Mouse (Mus musculus): Measurements from ENCODE around the gene Klhl31. TPM values are rescaled to one million over a fixed set of nuclear protein-coding genes. Genes with fewer than 3 reads are reported as not detected.
A peak's percentile ranks its signal among the peaks of the same experiment; 100 is the strongest.

Klhl31 gene
- polyA plus RNA-seq, 1 experiment, result 7.4 TPM

GRCm38 (mm10) chr9:77670095-77670494 lies 33.8 kb downstream of the Klhl31 start:
- no peak for TF ChIP-seq USF1 (IDR thresholded peaks at IDR 0.05; ENCODE audit: low read depth)
- no peak for TF ChIP-seq POLR2A (IDR thresholded peaks at IDR 0.05; ENCODE audit: insufficient read length, low read depth)
- no peak for TF ChIP-seq E2F4 (IDR thresholded peaks at IDR 0.05; ENCODE audit: insufficient read depth)
- no peak for TF ChIP-seq TCF12 (IDR thresholded peaks at IDR 0.05; ENCODE audit: insufficient read depth, poor library complexity, severe bottlenecking)
- TF ChIP-seq SRF (IDR thresholded peaks at IDR 0.05; ENCODE audit: control insufficient read depth, insufficient read length, low read depth), result no peak
- no peak for TF ChIP-seq TCF3 (IDR thresholded peaks at IDR 0.05; ENCODE audit: insufficient read length, low read depth)
- no peak for TF ChIP-seq MYOG (IDR thresholded peaks at IDR 0.05; ENCODE audit: control insufficient read depth in 1 of 3, insufficient read depth in 1 of 3, insufficient read length in 2 of 3, low read depth in 2 of 3)
- TF ChIP-seq POLR2AphosphoS2 (IDR thresholded peaks at IDR 0.05; ENCODE audit: insufficient read length, low read depth), result no peak
- no peak for TF ChIP-seq CEBPB (IDR thresholded peaks at IDR 0.05; ENCODE audit: insufficient read depth, poor library complexity, severe bottlenecking)
- TF ChIP-seq MAX (IDR thresholded peaks at IDR 0.05; ENCODE audit: low read depth), result no peak
- TF ChIP-seq REST (IDR thresholded peaks at IDR 0.05; ENCODE audit: insufficient read depth, insufficient read length), result no peak
- TF ChIP-seq MYOD1 (IDR thresholded peaks at IDR 0.05; ENCODE audit: control insufficient read depth in 1 of 3, insufficient read length in 2 of 3, low read depth in 2 of 3), result no peak
- Histone ChIP-seq H3K4me3 (no peak overlapping the region), H3K36me3 (ENCODE audit: control insufficient read depth, insufficient read depth) (no peaks in the 10 kb centered on the region), H3K4me2 (ENCODE audit: low read depth) (no peak overlapping the region), H3K79me2 (ENCODE audit: control insufficient read depth, insufficient read depth) (no peaks in the 10 kb centered on the region), H3K27me3 (ENCODE audit: control insufficient read depth, insufficient read depth, insufficient read length) (no peaks in the 10 kb centered on the region), H3ac (ENCODE audit: control insufficient read depth, insufficient read length) (no peak overlapping the region)

GRCm38 (mm10) chr9:77671004-77671403 lies 34.7 kb downstream of the Klhl31 start:
- TF ChIP-seq POLR2AphosphoS2 (IDR thresholded peaks at IDR 0.05; ENCODE audit: insufficient read length, low read depth), result no peak
- no peak for TF ChIP-seq CEBPB (IDR thresholded peaks at IDR 0.05; ENCODE audit: insufficient read depth, poor library complexity, severe bottlenecking)
- TF ChIP-seq USF1 (IDR thresholded peaks at IDR 0.05; ENCODE audit: low read depth), result no peak
- TF ChIP-seq SRF (IDR thresholded peaks at IDR 0.05; ENCODE audit: control insufficient read depth, insufficient read length, low read depth), result no peak
- no peak overlapping the region for H3K4me2 ChIP-seq (ENCODE audit: low read depth)
- H3ac ChIP-seq (ENCODE audit: control insufficient read depth, insufficient read length), result no peak overlapping the region
- H3K79me2 ChIP-seq (ENCODE audit: control insufficient read depth, insufficient read depth), result no peaks in the 10 kb centered on the region
- H3K4me3 ChIP-seq, result no peak overlapping the region
- H3K27me3 ChIP-seq (ENCODE audit: control insufficient read depth, insufficient read depth, insufficient read length), result no peaks in the 10 kb centered on the region
- H3K36me3 ChIP-seq (ENCODE audit: control insufficient read depth, insufficient read depth), result no peaks in the 10 kb centered on the region

- Histone ChIP-seq H3ac (ENCODE audit: control insufficient read depth, insufficient read length) (no peak overlapping the region), H3K36me3 (ENCODE audit: control insufficient read depth, insufficient read depth) (no peaks in the 10 kb centered on the region), H3K27me3 (ENCODE audit: control insufficient read depth, insufficient read depth, insufficient read length) (no peaks in the 10 kb centered on the region), H3K4me3 (no peak overlapping the region), H3K4me2 (ENCODE audit: low read depth) (peak overlapping the region; percentile 55), H3K79me2 (ENCODE audit: control insufficient read depth, insufficient read depth) (no peaks in the 10 kb centered on the region)
- TF ChIP-seq POLR2A (IDR thresholded peaks at IDR 0.05; ENCODE audit: insufficient read length, low read depth), result no peak
- peak; percentile 51 for TF ChIP-seq USF1 (IDR thresholded peaks at IDR 0.05; ENCODE audit: low read depth)
These were observed 36.9 kb downstream of the Klhl31 start for GRCm38 (mm10) chr9:77673218-77673617.

- H3K36me3 ChIP-seq (ENCODE audit: control insufficient read depth, insufficient read depth), result no peaks in the 10 kb centered on the region
- no peak for TF ChIP-seq MAX (IDR thresholded peaks at IDR 0.05; ENCODE audit: low read depth)
- no peak for TF ChIP-seq TCF3 (IDR thresholded peaks at IDR 0.05; ENCODE audit: insufficient read length, low read depth)
- no peak for TF ChIP-seq POLR2AphosphoS2 (IDR thresholded peaks at IDR 0.05; ENCODE audit: insufficient read length, low read depth)
- no peak for TF ChIP-seq REST (IDR thresholded peaks at IDR 0.05; ENCODE audit: insufficient read depth, insufficient read length)
- TF ChIP-seq MYOG (IDR thresholded peaks at IDR 0.05; ENCODE audit: control insufficient read depth in 1 of 3, insufficient read depth in 1 of 3, insufficient read length in 2 of 3, low read depth in 2 of 3), result no peak
- no peak for TF ChIP-seq USF1 (IDR thresholded peaks at IDR 0.05; ENCODE audit: low read depth)
These were observed 37.7 kb downstream of the Klhl31 start for GRCm38 (mm10) chr9:77673986-77674385.

DNA sequence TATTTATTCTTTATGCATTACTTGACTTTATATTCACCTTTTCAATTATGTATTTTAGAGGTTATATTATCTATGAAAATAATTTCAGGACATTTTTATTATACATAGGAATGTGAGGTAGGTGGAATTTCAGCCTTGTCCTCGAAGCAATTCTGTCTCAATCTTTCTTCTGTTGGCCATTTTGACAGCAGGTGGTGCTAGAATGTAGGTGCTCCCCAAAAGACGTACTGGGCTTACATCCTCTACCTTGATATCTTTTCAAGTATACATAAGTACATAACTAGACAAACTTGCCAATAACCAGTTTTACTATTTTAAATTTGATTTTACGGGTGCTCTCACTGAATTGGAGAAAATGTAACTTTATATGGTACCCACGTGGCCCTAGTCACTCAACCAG lies 48.6 kb downstream of the Klhl31 start:
- no peak overlapping the region for H3K4me3 ChIP-seq
- TF ChIP-seq MAX (IDR thresholded peaks at IDR 0.05; ENCODE audit: low read depth) (no peak), MYOD1 (IDR thresholded peaks at IDR 0.05; ENCODE audit: control insufficient read depth in 1 of 3, insufficient read length in 2 of 3, low read depth in 2 of 3) (no peak), MYOG (IDR thresholded peaks at IDR 0.05; ENCODE audit: control insufficient read depth in 1 of 3, insufficient read depth in 1 of 3, insufficient read length in 2 of 3, low read depth in 2 of 3) (no peak), E2F4 (IDR thresholded peaks at IDR 0.05; ENCODE audit: insufficient read depth) (no peak), TCF3 (IDR thresholded peaks at IDR 0.05; ENCODE audit: insufficient read length, low read depth) (no peak), POLR2A (IDR thresholded peaks at IDR 0.05; ENCODE audit: insufficient read length, low read depth) (no peak), USF1 (IDR thresholded peaks at IDR 0.05; ENCODE audit: low read depth) (no peak), POLR2AphosphoS2 (IDR thresholded peaks at IDR 0.05; ENCODE audit: insufficient read length, low read depth) (no peak), REST (IDR thresholded peaks at IDR 0.05; ENCODE audit: insufficient read depth, insufficient read length) (no peak), SRF (IDR thresholded peaks at IDR 0.05; ENCODE audit: control insufficient read depth, insufficient read length, low read depth) (no peak), TCF12 (IDR thresholded peaks at IDR 0.05; ENCODE audit: insufficient read depth, poor library complexity, severe bottlenecking) (no peak), CEBPB (IDR thresholded peaks at IDR 0.05; ENCODE audit: insufficient read depth, poor library complexity, severe bottlenecking) (no peak)
- H3K27me3 ChIP-seq (ENCODE audit: control insufficient read depth, insufficient read depth, insufficient read length), result no peaks in the 10 kb centered on the region
- H3K79me2 ChIP-seq (ENCODE audit: control insufficient read depth, insufficient read depth), result no peaks in the 10 kb centered on the region
- no peak overlapping the region for H3K4me2 ChIP-seq (ENCODE audit: low read depth)
- no peak overlapping the region for H3ac ChIP-seq (ENCODE audit: control insufficient read depth, insufficient read length)
- H3K36me3 ChIP-seq (ENCODE audit: control insufficient read depth, insufficient read depth), result no peaks in the 10 kb centered on the region

More at GRCm38 (mm10) chr9:77673986-77674385, 37.7 kb downstream of the Klhl31 start:
- peak overlapping the region; percentile 55 for H3K4me2 ChIP-seq (ENCODE audit: low read depth)
- H3ac ChIP-seq (ENCODE audit: control insufficient read depth, insufficient read length), result no peak overlapping the region
- H3K79me2 ChIP-seq (ENCODE audit: control insufficient read depth, insufficient read depth), result no peaks in the 10 kb centered on the region
- H3K4me3 ChIP-seq, result no peak overlapping the region
- no peaks in the 10 kb centered on the region for H3K27me3 ChIP-seq (ENCODE audit: control insufficient read depth, insufficient read depth, insufficient read length)
